Mouse (Mus musculus): ENCODE measurements around the gene Mbl1. TPM values are rescaled to one million over a fixed set of nuclear protein-coding genes. Genes with fewer than 3 reads are reported as not detected.

The Mbl1 gene
- polyA plus RNA-seq, 2 experiments, result 9.6 to 27.5 TPM

DNA sequence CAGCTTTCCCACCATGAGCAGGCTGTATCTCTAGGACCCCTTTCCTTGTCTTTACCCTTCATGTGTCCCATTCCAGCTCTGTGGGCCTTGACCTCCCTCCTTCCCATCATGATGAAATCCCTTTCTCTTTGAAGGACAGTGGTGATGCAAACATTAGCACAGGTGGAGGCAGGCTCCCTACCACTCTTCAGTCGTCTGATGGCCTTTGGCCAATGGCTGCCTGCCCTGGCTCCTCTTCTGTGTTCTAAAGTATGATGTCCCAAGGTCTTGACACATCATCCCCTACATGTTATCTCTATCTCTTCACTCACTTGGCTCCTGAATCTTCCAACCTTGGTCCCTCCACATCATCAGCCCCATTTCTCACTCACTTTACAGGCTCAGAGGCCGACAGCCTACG lies 35.0 kb upstream of the Mbl1 start:
- ATAC-seq (ENCODE audit: insufficient read depth) (no peak), DNase-seq (ENCODE audit: low read depth in 3 of 3, low spot score in 3 of 3) (no peak)
- H3K4me3 ChIP-seq (ENCODE audit: insufficient read depth in 1 of 2, low read depth in 2 of 2, low read length in 2 of 2), result no peak overlapping the region
- no peak overlapping the region for H3K9ac ChIP-seq (replicated peaks)
- H3K4me2 ChIP-seq (ENCODE audit: low read depth), result no peak overlapping the region
- H3K4me1 ChIP-seq (replicated peaks; ENCODE audit: control insufficient read depth in 2 of 2, insufficient read depth in 2 of 2, low read length in 1 of 2), result 0 out of 4 replicates have a peak, but pooled peaks cover 0 to 2% of the 10 kb centered on the region in 2 experiments
- no peaks in the 10 kb centered on the region for H3K9me3 ChIP-seq (ENCODE audit: control insufficient read depth, low read length)
- WGBS (ENCODE audit: insufficient replicate concordance), result 58% methylated on average over 3 of the region's 3 CpGs
- TF ChIP-seq CTCF (IDR thresholded peaks at IDR 0.05; ENCODE audit: low read depth) (no peak), EP300 (IDR thresholded peaks at IDR 0.05; ENCODE audit: low read depth) (no peak)
- no peak overlapping the region for H3K27ac ChIP-seq
- no peaks in the 10 kb centered on the region for H3K36me3 ChIP-seq (replicated peaks; ENCODE audit: control insufficient read depth, insufficient read depth, low read depth)
- no peaks in the 10 kb centered on the region for H3K27me3 ChIP-seq (ENCODE audit: control insufficient read depth, insufficient read depth, low read length)

DNA sequence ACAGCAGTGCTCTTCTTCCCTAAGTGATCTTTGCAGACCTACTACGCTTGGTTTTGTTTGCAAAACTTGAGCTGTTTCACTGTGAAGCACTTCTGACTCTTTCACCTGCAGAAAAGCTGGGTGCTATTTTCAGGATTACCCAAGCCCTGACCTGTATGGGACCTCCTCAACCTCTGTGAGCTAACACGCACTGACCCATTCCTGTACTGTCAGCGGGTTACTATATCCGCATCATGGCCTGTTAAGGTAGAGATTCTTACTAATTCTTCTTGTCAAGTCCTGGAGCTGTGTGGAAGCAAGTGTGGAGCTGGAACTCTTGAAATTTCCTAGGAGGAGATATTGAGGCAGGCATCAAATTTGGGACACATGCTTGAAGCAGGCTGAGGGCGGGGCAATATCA lies 26.6 kb upstream of the Mbl1 start:
- ATAC-seq (ENCODE audit: insufficient read depth), result no peak
- Histone ChIP-seq H3K36me3 (replicated peaks; ENCODE audit: control insufficient read depth, insufficient read depth, low read depth) (no peaks in the 10 kb centered on the region), H3K9ac (replicated peaks) (no peak overlapping the region), H3K27ac (no peak overlapping the region), H3K9me3 (ENCODE audit: control insufficient read depth, low read length) (no peaks in the 10 kb centered on the region), H3K4me1 (replicated peaks; ENCODE audit: control insufficient read depth in 2 of 2, insufficient read depth in 2 of 2, low read length in 1 of 2) (no peaks in the 10 kb centered on the region), H3K4me3 (ENCODE audit: insufficient read depth in 1 of 2, low read depth in 2 of 2, low read length in 2 of 2) (no peak overlapping the region), H3K27me3 (ENCODE audit: control insufficient read depth, insufficient read depth, low read length) (no peaks in the 10 kb centered on the region), H3K4me2 (ENCODE audit: low read depth) (no peak overlapping the region)
- WGBS (ENCODE audit: insufficient replicate concordance), result 54% methylated on average over 5 of the region's 5 CpGs
- DNase-seq (ENCODE audit: low read depth in 3 of 3, low spot score in 3 of 3), result no peak
- no peak for TF ChIP-seq EP300 (IDR thresholded peaks at IDR 0.05; ENCODE audit: low read depth)
- TF ChIP-seq CTCF (IDR thresholded peaks at IDR 0.05; ENCODE audit: low read depth), result no peak

DNA sequence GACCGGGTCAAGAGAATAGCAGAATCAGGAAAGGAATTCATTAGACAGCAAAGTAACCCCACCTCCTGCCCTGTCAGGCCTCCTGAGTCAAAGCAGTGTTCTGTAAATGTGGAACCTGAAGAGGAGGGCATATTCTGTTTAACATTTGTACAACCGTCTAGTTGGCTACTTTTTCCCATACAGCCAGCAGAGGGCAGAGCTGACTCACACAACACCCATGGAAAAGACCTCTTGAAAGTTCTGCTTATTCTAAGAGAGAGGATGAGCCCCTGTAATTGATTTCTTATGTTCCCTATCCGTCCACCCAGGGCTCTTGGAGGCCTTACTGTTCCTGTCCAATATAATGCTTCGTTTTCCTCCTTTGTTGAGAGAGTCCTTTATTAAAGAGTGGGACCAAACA lies 23.3 kb upstream of the Mbl1 start:
- H3K36me3 ChIP-seq (replicated peaks; ENCODE audit: control insufficient read depth, insufficient read depth, low read depth), result no peaks in the 10 kb centered on the region
- H3K27me3 ChIP-seq (ENCODE audit: control insufficient read depth, insufficient read depth, low read length), result no peaks in the 10 kb centered on the region
- TF ChIP-seq CTCF (IDR thresholded peaks at IDR 0.05; ENCODE audit: low read depth) (peak; percentile 57), EP300 (IDR thresholded peaks at IDR 0.05; ENCODE audit: low read depth) (no peak)
- no peaks in the 10 kb centered on the region for H3K4me1 ChIP-seq (replicated peaks; ENCODE audit: control insufficient read depth in 2 of 2, insufficient read depth in 2 of 2, low read length in 1 of 2)
- no peaks in the 10 kb centered on the region for H3K9me3 ChIP-seq (ENCODE audit: control insufficient read depth, low read length)
- no peak overlapping the region for H3K9ac ChIP-seq (replicated peaks)
- DNase-seq (ENCODE audit: low read depth in 3 of 3, low spot score in 3 of 3) (peak in 1 of 3 experiments; percentile 9), ATAC-seq (ENCODE audit: insufficient read depth) (no peak)
- 10% methylated on average over 4 of the region's 4 CpGs for WGBS (ENCODE audit: insufficient replicate concordance)
- H3K27ac ChIP-seq, result no peak overlapping the region
- H3K4me3 ChIP-seq (ENCODE audit: insufficient read depth in 1 of 2, low read depth in 2 of 2, low read length in 2 of 2), result no peak overlapping the region
- H3K4me2 ChIP-seq (ENCODE audit: low read depth), result no peak overlapping the region

DNA sequence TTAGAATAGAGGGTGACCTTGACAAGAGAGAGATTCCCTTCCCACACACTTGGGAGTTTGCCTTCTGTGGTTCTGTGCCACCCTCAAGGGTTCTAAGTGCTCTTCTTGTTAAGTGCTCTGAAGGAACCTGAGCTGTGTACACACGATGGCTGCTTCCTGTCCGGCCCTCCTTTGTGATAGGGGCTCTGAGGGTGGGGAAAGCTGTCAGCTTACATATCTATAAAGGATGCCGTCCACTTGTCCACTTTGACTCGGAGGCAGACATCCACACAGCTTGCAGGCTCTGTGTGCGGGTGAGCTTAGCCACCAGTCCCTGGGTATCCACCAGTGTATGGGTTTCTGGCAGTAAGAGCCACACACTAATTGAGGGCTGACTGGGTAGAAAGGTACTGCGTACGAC lies 19.7 kb upstream of the Mbl1 start, which contains the start of gene Sftpa1:
Gene Sftpa1 (plus strand): TSS at position 243 of the 400 bp plus-strand sequence.
- ATAC-seq (ENCODE audit: insufficient read depth) (no peak), DNase-seq (ENCODE audit: low read depth in 3 of 3, low spot score in 3 of 3) (no peak)
- H3K27me3 ChIP-seq (ENCODE audit: control insufficient read depth, insufficient read depth, low read length), result no peaks in the 10 kb centered on the region
- H3K4me3 ChIP-seq (ENCODE audit: insufficient read depth in 1 of 2, low read depth in 2 of 2, low read length in 2 of 2), result no peak within 1 kb of the TSS
- 56% methylated on average over 7 of the region's 7 CpGs for WGBS (ENCODE audit: insufficient replicate concordance)
- no peak within 1 kb of the TSS for H3K4me2 ChIP-seq (ENCODE audit: low read depth)
- H3K4me1 ChIP-seq (replicated peaks; ENCODE audit: control insufficient read depth in 2 of 2, insufficient read depth in 2 of 2, low read length in 1 of 2), result no peaks in the 10 kb centered on the region
- H3K9me3 ChIP-seq (ENCODE audit: control insufficient read depth, low read length), result no peaks in the 10 kb centered on the region
- no peak within 1 kb of the TSS for H3K27ac ChIP-seq
- TF ChIP-seq CTCF (IDR thresholded peaks at IDR 0.05; ENCODE audit: low read depth) (no peak), EP300 (IDR thresholded peaks at IDR 0.05; ENCODE audit: low read depth) (no peak)
- H3K9ac ChIP-seq (replicated peaks), result no peak within 1 kb of the TSS
- no peaks in the 10 kb centered on the region for H3K36me3 ChIP-seq (replicated peaks; ENCODE audit: control insufficient read depth, insufficient read depth, low read depth)

DNA sequence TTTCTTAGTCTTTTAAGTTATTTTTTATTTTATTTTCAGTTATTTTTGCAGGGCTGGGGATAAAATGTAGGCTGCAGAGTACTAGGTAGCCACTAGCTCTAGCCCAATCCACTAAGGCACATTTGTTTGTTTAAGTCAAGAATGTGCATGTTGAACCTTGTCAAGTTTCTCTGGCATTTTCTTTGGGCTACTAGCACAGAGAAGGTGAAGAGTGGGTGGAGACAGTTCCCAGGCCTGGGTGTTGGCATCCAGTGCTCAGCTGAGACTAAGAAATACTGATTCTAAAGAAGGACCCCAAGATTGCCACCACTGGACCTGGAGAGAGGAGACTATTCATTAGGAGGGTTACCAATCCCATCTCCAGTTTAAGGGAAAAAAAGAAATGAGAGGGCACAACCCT lies 14.3 kb upstream of the Mbl1 start:
- ATAC-seq (ENCODE audit: insufficient read depth) (no peak), DNase-seq (ENCODE audit: low read depth in 3 of 3, low spot score in 3 of 3) (no peak)
- Histone ChIP-seq H3K4me1 (replicated peaks; ENCODE audit: control insufficient read depth in 2 of 2, insufficient read depth in 2 of 2, low read length in 1 of 2) (no peaks in the 10 kb centered on the region), H3K27me3 (ENCODE audit: control insufficient read depth, insufficient read depth, low read length) (no peaks in the 10 kb centered on the region), H3K9ac (replicated peaks) (no peak overlapping the region), H3K36me3 (replicated peaks; ENCODE audit: control insufficient read depth, insufficient read depth, low read depth) (no peaks in the 10 kb centered on the region), H3K27ac (no peak overlapping the region), H3K9me3 (ENCODE audit: control insufficient read depth, low read length) (no peaks in the 10 kb centered on the region), H3K4me3 (ENCODE audit: insufficient read depth in 1 of 2, low read depth in 2 of 2, low read length in 2 of 2) (no peak overlapping the region), H3K4me2 (ENCODE audit: low read depth) (no peak overlapping the region)
- TF ChIP-seq EP300 (IDR thresholded peaks at IDR 0.05; ENCODE audit: low read depth) (no peak), CTCF (IDR thresholded peaks at IDR 0.05; ENCODE audit: low read depth) (no peak)
